Mouse (Mus musculus): ENCODE measurements around the gene Lrrc4. TPM values are rescaled to one million over a fixed set of nuclear protein-coding genes. Genes with fewer than 3 reads are reported as not detected.

The Lrrc4 gene
- total RNA-seq, 2 experiments from 2014 or later = 96.2 to 98.8 TPM

- no peak for TF ChIP-seq CTCF (conservative IDR thresholded peaks at IDR 0.05)
- no peak for DNase-seq (ENCODE audit: low spot score in 2 of 2)
- Histone ChIP-seq H3K4me3 (no peak overlapping the region), H3K27ac (no peak overlapping the region)
Observed at GRCm38 (mm10) chr6:28720391-28721171, 111.0 kb downstream of the Lrrc4 start.

- no peak for DNase-seq (ENCODE audit: low spot score in 2 of 2)
- H3K27ac ChIP-seq = no peak overlapping the region
- TF ChIP-seq CTCF (conservative IDR thresholded peaks at IDR 0.05) = no peak
- no peak overlapping the region for H3K4me3 ChIP-seq
Observed at GRCm38 (mm10) chr6:28717845-28718237, 113.7 kb downstream of the Lrrc4 start.

GRCm38 (mm10) chr6:28717203-28717844 lies 114.2 kb downstream of the Lrrc4 start:
- no peak for TF ChIP-seq CTCF (conservative IDR thresholded peaks at IDR 0.05)
- Histone ChIP-seq H3K27ac (peak overlapping the region; percentile 18; the same call in 1 of the 2 replicates), H3K4me3 (no peak overlapping the region)
- DNase-seq (ENCODE audit: low spot score in 2 of 2) = no peak

- Histone ChIP-seq H3K27ac (peak overlapping the region; percentile 29; the same call in 1 of the 2 replicates), H3K4me3 (no peak overlapping the region)
- no peak for DNase-seq (ENCODE audit: low spot score in 2 of 2)
- no peak for TF ChIP-seq CTCF (conservative IDR thresholded peaks at IDR 0.05)
Observed at GRCm38 (mm10) chr6:28710035-28710434, 121.5 kb downstream of the Lrrc4 start.

- Histone ChIP-seq H3K27ac (peak overlapping the region; percentile 89), H3K4me3 (no peak overlapping the region)
- no peak for DNase-seq (ENCODE audit: low spot score in 2 of 2)
- no peak for TF ChIP-seq CTCF (conservative IDR thresholded peaks at IDR 0.05)
Observed at GRCm38 (mm10) chr6:28706976-28707592, 124.5 kb downstream of the Lrrc4 start.

- no peak for TF ChIP-seq CTCF (conservative IDR thresholded peaks at IDR 0.05)
- H3K4me3 ChIP-seq = no peak overlapping the region
- DNase-seq (ENCODE audit: low spot score in 2 of 2) = no peak
- H3K27ac ChIP-seq = peak overlapping the region; percentile 89
Observed at GRCm38 (mm10) chr6:28706108-28706975, 125.2 kb downstream of the Lrrc4 start.

GRCm38 (mm10) chr6:28705384-28706107 lies 126.0 kb downstream of the Lrrc4 start:
- peak overlapping the region; percentile 89 for H3K27ac ChIP-seq
- H3K4me3 ChIP-seq = peak overlapping the region; percentile 1; the same call in 1 of the 2 replicates
- DNase-seq (ENCODE audit: low spot score in 2 of 2) = peak; percentile 61 to 85
- no peak for TF ChIP-seq CTCF (conservative IDR thresholded peaks at IDR 0.05)

GRCm38 (mm10) chr6:28704612-28705011 lies 126.9 kb downstream of the Lrrc4 start:
- DNase-seq (ENCODE audit: low spot score in 2 of 2) = no peak
- no peak overlapping the region for H3K4me3 ChIP-seq
- H3K27ac ChIP-seq = peak overlapping the region; percentile 89
- no peak for TF ChIP-seq CTCF (conservative IDR thresholded peaks at IDR 0.05)

GRCm38 (mm10) chr6:28697214-28697613 lies 134.3 kb downstream of the Lrrc4 start:
- H3K4me3 ChIP-seq = no peak overlapping the region
- no peak for DNase-seq (ENCODE audit: low spot score in 2 of 2)
- TF ChIP-seq CTCF (conservative IDR thresholded peaks at IDR 0.05) = no peak
- H3K27ac ChIP-seq = no peak overlapping the region

- DNase-seq (ENCODE audit: low spot score in 2 of 2) = no peak
- TF ChIP-seq CTCF (conservative IDR thresholded peaks at IDR 0.05) = no peak
- Histone ChIP-seq H3K4me3 (no peak overlapping the region), H3K27ac (peak overlapping the region; percentile 16; the same call in 1 of the 2 replicates)
Observed at GRCm38 (mm10) chr6:28692659-28693058, 138.9 kb downstream of the Lrrc4 start.

- peak in 1 of 2 experiments; percentile 57 for DNase-seq (ENCODE audit: low spot score in 2 of 2)
- TF ChIP-seq CTCF (conservative IDR thresholded peaks at IDR 0.05) = no peak
- Histone ChIP-seq H3K4me3 (no peak overlapping the region), H3K27ac (peak overlapping the region; percentile 54; the same call in 1 of the 2 replicates)
Observed at GRCm38 (mm10) chr6:28687776-28688175, 143.8 kb downstream of the Lrrc4 start.

- TF ChIP-seq CTCF (conservative IDR thresholded peaks at IDR 0.05) = no peak
- no peak for DNase-seq (ENCODE audit: low spot score in 2 of 2)
- Histone ChIP-seq H3K4me3 (no peak overlapping the region), H3K27ac (0 out of 2 replicates have a peak overlapping the region, but pooled peaks have one; percentile 4)
Observed at GRCm38 (mm10) chr6:28685745-28686144, 145.8 kb downstream of the Lrrc4 start.

Data from layer of hippocampus, adult 2 months (tissue).